Mouse (Mus musculus): ENCODE measurements at regions not wholly inside any gene's neighbourhood (a gene's known extent, or its start where the extent isn't known, plus 50 kb on each side); places are given as distances from the start of the nearest gene placed in this dataset.

GRCm38 (mm10) chr3:21578635-21579034, 497.8 kb upstream of the Tbl1xr1 start:
- TF ChIP-seq POLR2A (IDR thresholded peaks at IDR 0.05; ENCODE audit: borderline replicate concordance, low read depth, low read length) = no peak
- no peak for TF ChIP-seq CTCF (IDR thresholded peaks at IDR 0.05; ENCODE audit: low read depth, low read length)
